8 mouse cellular contexts compared by ENCODE assay signal in the genomic region with DNA sequence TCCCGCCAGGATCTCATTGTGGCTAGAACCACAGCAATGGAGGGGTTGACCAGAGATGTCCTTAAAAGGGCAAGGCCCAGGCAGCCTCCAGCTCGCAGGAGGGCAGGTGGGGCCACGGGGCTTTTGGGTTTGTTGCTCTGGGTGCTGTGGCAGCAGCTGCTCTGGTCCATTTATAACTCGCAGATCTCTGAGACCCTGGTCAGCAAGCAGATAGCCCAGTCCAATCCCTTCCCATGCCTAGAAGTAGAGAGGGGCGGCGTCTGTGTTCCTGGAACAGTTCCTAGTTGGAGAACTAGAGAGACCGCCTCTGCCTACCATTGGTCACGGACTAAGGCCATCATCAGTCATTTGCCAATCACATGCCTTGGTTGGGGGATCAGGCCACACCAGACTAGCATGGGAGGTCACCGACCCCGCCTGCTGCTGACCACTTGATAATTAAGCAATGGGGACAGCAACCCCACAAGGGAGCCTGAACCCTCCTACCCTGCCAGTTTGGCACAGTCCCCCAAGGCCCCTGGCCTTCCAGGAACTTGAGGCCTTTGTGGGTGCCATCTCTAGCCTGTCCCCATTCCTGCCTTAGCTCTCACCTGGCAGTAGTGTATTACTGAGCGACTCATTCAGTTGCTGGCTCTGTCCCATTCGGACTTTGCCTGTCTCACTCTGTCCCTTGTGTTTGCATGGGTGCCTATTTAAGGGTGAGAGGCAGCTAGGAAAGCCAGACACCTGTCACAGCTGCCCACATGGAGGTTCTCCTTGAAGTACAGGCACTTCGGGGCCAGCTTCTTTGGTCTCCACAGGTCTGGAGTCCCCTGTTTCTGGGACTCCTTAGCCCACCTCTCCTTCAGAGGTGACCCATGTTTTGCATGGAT.
DNase-seq lines count a peak whose midpoint lies in the region; ATAC-seq and TF ChIP-seq lines count a peak whose summit lies in the region.

No protein-coding gene starts in this region.

- H3K9me3 ChIP-seq in heart, embryonic 11.5 days (replicated peaks; ENCODE audit: control insufficient read depth, low read length): no peaks in the 10 kb centered on the region
- H3K9me3 ChIP-seq in embryonic facial prominence, embryonic 15.5 days (replicated peaks): no peaks in the 10 kb centered on the region
- no peaks in the 10 kb centered on the region for H3K9me3 ChIP-seq in limb, embryonic 14.5 days (ENCODE audit: control insufficient read depth, low read length)

- DNase-seq in heart, adult 8-10 months (ENCODE audit: low spot score): no peak
- DNase-seq in limb, embryonic 14.5 days (ENCODE audit: low spot score): no peak
- no peak for DNase-seq in thymus, postnatal 36 days
- DNase-seq in right cerebral cortex, adult 2 months (ENCODE audit: low spot score in 2 of 2): no peak
- DNase-seq in cerebellum, adult 9-10 months: no peak

- ATAC-seq in heart, embryonic 11.5 days (replicated peaks; ENCODE audit: insufficient number of reproducible peaks, low FRiP score, low TSS enrichment): peak; percentile 57; the same call in 1 of the 2 replicates
- peak; percentile 69 for ATAC-seq in embryonic facial prominence, embryonic 15.5 days (ENCODE audit: insufficient number of reproducible peaks, low FRiP score, low TSS enrichment, low read depth)
- peak; percentile 77 for ATAC-seq in limb, embryonic 14.5 days (ENCODE audit: low FRiP score, low read depth)

- no peak for TF ChIP-seq CTCF in C2C12 (IDR thresholded peaks at IDR 0.05; ENCODE audit: control insufficient read depth, insufficient read depth, insufficient read length)

- no peaks in the 10 kb centered on the region for H3K79me3 ChIP-seq in C2C12 (ENCODE audit: low read depth)

- peaks cover 20% of the 10 kb centered on the region for H3K4me1 ChIP-seq in heart, embryonic 11.5 days (ENCODE audit: control insufficient read depth, insufficient read depth, low read length)
- peaks cover 19% of the 10 kb centered on the region for H3K4me1 ChIP-seq in embryonic facial prominence, embryonic 15.5 days
- H3K4me1 ChIP-seq in limb, embryonic 14.5 days (ENCODE audit: control insufficient read depth, insufficient read depth, low read length): no peaks in the 10 kb centered on the region

- no peaks in the 10 kb centered on the region for H3K27me3 ChIP-seq in heart, embryonic 11.5 days (ENCODE audit: control insufficient read depth, insufficient read depth, low read length)
- no peaks in the 10 kb centered on the region for H3K27me3 ChIP-seq in C2C12 (ENCODE audit: control insufficient read depth, insufficient read depth, insufficient read length)
- H3K27me3 ChIP-seq in embryonic facial prominence, embryonic 15.5 days: no peaks in the 10 kb centered on the region
- no peaks in the 10 kb centered on the region for H3K27me3 ChIP-seq in limb, embryonic 14.5 days (ENCODE audit: control insufficient read depth, insufficient read depth, low read length)

- H3K36me3 ChIP-seq in heart, embryonic 11.5 days (ENCODE audit: control insufficient read depth, insufficient read depth, low read length): no peaks in the 10 kb centered on the region
- no peaks in the 10 kb centered on the region for H3K36me3 ChIP-seq in C2C12 (ENCODE audit: control insufficient read depth, insufficient read depth)
- no peaks in the 10 kb centered on the region for H3K36me3 ChIP-seq in embryonic facial prominence, embryonic 15.5 days
- no peaks in the 10 kb centered on the region for H3K36me3 ChIP-seq in limb, embryonic 14.5 days (ENCODE audit: control insufficient read depth, insufficient read depth, low read length)

- no peak for TF ChIP-seq POLR2A in limb, embryonic 14.5 days (IDR thresholded peaks at IDR 0.05; ENCODE audit: borderline replicate concordance, extremely low read depth, insufficient read depth, insufficient read length)

- WGBS in heart, embryonic 11.5 days (ENCODE audit: insufficient replicate concordance): 43% methylated on average over 13 of the region's 13 CpGs
- WGBS in embryonic facial prominence, embryonic 15.5 days: 68% methylated on average over 13 of the region's 13 CpGs
- 62% methylated on average over 11 of the region's 13 CpGs for WGBS in limb, embryonic 14.5 days

- H3K79me2 ChIP-seq in C2C12 (ENCODE audit: control insufficient read depth, insufficient read depth): no peaks in the 10 kb centered on the region

- peak overlapping the region; percentile 57 for H3K27ac ChIP-seq in heart, embryonic 11.5 days (ENCODE audit: low read depth, low read length)
- no peak overlapping the region; the same call in 1 of the 2 replicates for H3K27ac ChIP-seq in embryonic facial prominence, embryonic 15.5 days (replicated peaks)
- no peak overlapping the region for H3K27ac ChIP-seq in limb, embryonic 14.5 days (replicated peaks; ENCODE audit: low read depth, low read length)

- no peak overlapping the region for H3K4me3 ChIP-seq in heart, embryonic 11.5 days (ENCODE audit: low read depth, low read length)
- H3K4me3 ChIP-seq in C2C12 (ENCODE audit: insufficient read depth, poor library complexity, severe bottlenecking): no peak overlapping the region
- no peak overlapping the region for H3K4me3 ChIP-seq in embryonic facial prominence, embryonic 15.5 days (replicated peaks)
- no peak overlapping the region for H3K4me3 ChIP-seq in limb, embryonic 14.5 days (replicated peaks; ENCODE audit: low read length)

- H3K9ac ChIP-seq in heart, embryonic 11.5 days (ENCODE audit: low read depth, low read length): 0 out of 2 replicates have a peak overlapping the region, but pooled peaks have one; percentile 44
- no peak overlapping the region for H3K9ac ChIP-seq in embryonic facial prominence, embryonic 15.5 days
- no peak overlapping the region for H3K9ac ChIP-seq in limb, embryonic 14.5 days (ENCODE audit: low read depth, low read length, severe bottlenecking)

- H3K4me2 ChIP-seq in heart, embryonic 11.5 days: peak overlapping the region; percentile 25; the same call in 1 of the 2 replicates
- H3K4me2 ChIP-seq in embryonic facial prominence, embryonic 15.5 days (replicated peaks): no peak overlapping the region
- H3K4me2 ChIP-seq in limb, embryonic 14.5 days (replicated peaks; ENCODE audit: low read depth, low read length, severe bottlenecking): no peak overlapping the region

- no peak overlapping the region for H3ac ChIP-seq in C2C12 (ENCODE audit: control insufficient read depth, insufficient read length, low read depth)

TF ChIP-seq in C2C12, 6 proteins besides CTCF, POLR2A, EP300 and RAD21:
- TF ChIP-seq MAX (IDR thresholded peaks at IDR 0.05) (no peak), MYOD1 (IDR thresholded peaks at IDR 0.05; ENCODE audit: control insufficient read depth, insufficient read length, low read depth) (peak; percentile 40)
TF ChIP-seq in C2C12: peak in this region for 1.
